Mouse (Mus musculus) forebrain, embryonic 13.5 days (tissue): Measurements from ENCODE around the gene Phf19. TPM values are rescaled to one million over a fixed set of nuclear protein-coding genes. Genes with fewer than 3 reads are reported as not detected.

Experiments used
- ATAC-seq: fragments of 200-750 bp; cut with Nextera tagmentation; 2 replicates; pipeline ENCODE4 v1.8.0; 2017
- H3K27ac ChIP-seq: fragments of 300-500 bp; sonication (generic); 2 replicates; pipeline ENCODE4 v1.5.1; 2015; ENCODE audit warnings: inconsistent platforms, mild to moderate bottlenecking, moderate library complexity
- H3K27me3 ChIP-seq: fragments of 300-500 bp; sonication (generic); 2 replicates; pipeline ENCODE4 v1.6.1; 2015; ENCODE audit warnings: mild to moderate bottlenecking, inconsistent platforms
- H3K36me3 ChIP-seq: fragments of 300-500 bp; sonication (generic); 2 replicates; pipeline ENCODE4 v1.6.1; 2015; ENCODE audit warnings: mild to moderate bottlenecking, inconsistent platforms; ENCODE audit not compliant: poor library complexity, severe bottlenecking
- H3K4me1 ChIP-seq: fragments of 300-500 bp; sonication (generic); 2 replicates; pipeline ENCODE4 v1.6.1; 2015; ENCODE audit warnings: inconsistent platforms
- H3K4me2 ChIP-seq: fragments of 300-500 bp; sonication (generic); 2 replicates; pipeline ENCODE4 v1.6.1; 2015; ENCODE audit warnings: inconsistent platforms, mild to moderate bottlenecking, moderate library complexity
- H3K4me3 ChIP-seq: fragments of 300-500 bp; sonication (generic); 2 replicates; pipeline ENCODE4 v1.5.1; 2015; ENCODE audit warnings: mild to moderate bottlenecking, inconsistent platforms
- H3K9ac ChIP-seq: fragments of 300-500 bp; sonication (generic); 2 replicates; pipeline ENCODE4 v1.6.1; 2015; ENCODE audit warnings: mild to moderate bottlenecking, inconsistent platforms
- H3K9me3 ChIP-seq: fragments of 300-500 bp; sonication (generic); replicated peaks from 2 replicates; pipeline ENCODE4 v1.6.1; 2016; ENCODE audit warnings: inconsistent platforms
- WGBS: fragments of 180-500 bp; shearing (Covaris S2); methylation state at CpG from one replicate; pipeline ENCODE4 v1.1.7; 2015; 5-methylcytosine and 5-hydroxymethylcytosine counted together
- polyA plus RNA-seq: library from polyadenylated mRNA; unstranded; fragments of >200 nt; fragmentation: Nextera tagmentation; extraction: Ambion mirVana; gene quantifications from 2 replicates; pipeline ENCODE4 v1.2.1, GENCODE M21; 2015

Gene Phf19
- polyA plus RNA-seq, 1 experiment from 2014 or later: 4.5 TPM

GRCm38 (mm10) chr2:34882757-34883156, 31.1 kb downstream of the Phf19 start:
- Histone ChIP-seq H3K4me1 (no peaks in the 10 kb centered on the region), H3K27me3 (peaks cover 23% of the 10 kb centered on the region), H3K9me3 (no peaks in the 10 kb centered on the region), H3K4me3 (no peak overlapping the region), H3K36me3 (no peaks in the 10 kb centered on the region), H3K9ac (no peak overlapping the region), H3K4me2 (no peak overlapping the region), H3K27ac (no peak overlapping the region)
- WGBS: 94% methylated on average over 2 of the region's 2 CpGs
- ATAC-seq: no peak

- no peak overlapping the region for H3K4me2 ChIP-seq
- WGBS: 90% methylated on average over 10 of the region's 10 CpGs
- H3K27ac ChIP-seq: no peak overlapping the region
- peaks cover 42% of the 10 kb centered on the region for H3K27me3 ChIP-seq
- no peak overlapping the region for H3K9ac ChIP-seq
- no peaks in the 10 kb centered on the region for H3K4me1 ChIP-seq
- H3K36me3 ChIP-seq: no peaks in the 10 kb centered on the region
- H3K4me3 ChIP-seq: no peak overlapping the region
- no peaks in the 10 kb centered on the region for H3K9me3 ChIP-seq
- no peak for ATAC-seq
Measured at GRCm38 (mm10) chr2:34880054-34880453, 33.8 kb downstream of the Phf19 start.

DNA sequence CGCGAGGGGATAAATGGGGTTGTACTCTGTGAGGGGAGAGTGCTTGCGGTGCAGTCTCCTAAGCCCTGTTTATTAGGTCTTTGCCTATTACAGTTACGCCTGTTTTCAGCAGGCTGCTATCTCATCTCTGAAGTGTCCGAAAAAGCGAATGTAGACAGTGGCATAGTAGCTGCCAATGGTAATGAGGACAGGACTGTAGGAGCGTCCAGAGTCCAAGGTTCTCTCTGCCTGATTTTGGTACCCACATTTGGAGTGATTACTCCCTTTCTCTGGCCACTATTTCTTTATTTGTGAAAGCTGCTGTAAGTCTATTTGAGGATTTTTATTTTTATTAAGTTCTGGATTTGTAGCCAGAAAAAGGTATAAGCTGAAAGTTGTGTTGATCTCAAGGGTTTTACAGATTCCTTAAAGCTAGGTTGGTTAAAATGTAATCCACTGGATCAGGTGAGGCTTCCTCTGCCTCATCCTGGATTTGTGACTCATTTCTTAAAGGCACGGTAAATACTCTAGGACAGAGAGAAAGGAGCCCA, 38.9 kb downstream of the Phf19 start, which contains the start of gene Psmd5:
Gene Psmd5, minus strand, starts transcription at position 153 of the 530 bp plus-strand sequence.
- peaks cover 48% of the 10 kb centered on the region for H3K27me3 ChIP-seq
- H3K27ac ChIP-seq: no peak within 1 kb of the TSS
- H3K4me1 ChIP-seq: peaks cover 13% of the 10 kb centered on the region
- peak within 1 kb of the TSS; percentile 50 for H3K9ac ChIP-seq
- H3K4me3 ChIP-seq: peak within 1 kb of the TSS; percentile 10
- ATAC-seq: no peak
- whole genome bisulfite sequencing: 12% methylated on average over 8 of the region's 8 CpGs
- H3K4me2 ChIP-seq: peak within 1 kb of the TSS; percentile 33
- H3K36me3 ChIP-seq: no peaks in the 10 kb centered on the region
- H3K9me3 ChIP-seq: no peaks in the 10 kb centered on the region

GRCm38 (mm10) chr2:34874271-34874670, 39.6 kb downstream of the Phf19 start, which contains the start of gene Cutal:
TSS of gene Cutal (plus strand) at chr2:34874396.
- H3K9me3 ChIP-seq: no peaks in the 10 kb centered on the region
- ATAC-seq: no peak
- no peaks in the 10 kb centered on the region for H3K36me3 ChIP-seq
- peaks cover 48% of the 10 kb centered on the region for H3K27me3 ChIP-seq
- H3K27ac ChIP-seq: no peak within 1 kb of the TSS
- H3K9ac ChIP-seq: peak within 1 kb of the TSS; percentile 50
- H3K4me3 ChIP-seq: peak within 1 kb of the TSS; percentile 10
- peaks cover 19% of the 10 kb centered on the region for H3K4me1 ChIP-seq
- WGBS: 4% methylated on average over 14 of the region's 14 CpGs
- H3K4me2 ChIP-seq: peak within 1 kb of the TSS; percentile 33

DNA sequence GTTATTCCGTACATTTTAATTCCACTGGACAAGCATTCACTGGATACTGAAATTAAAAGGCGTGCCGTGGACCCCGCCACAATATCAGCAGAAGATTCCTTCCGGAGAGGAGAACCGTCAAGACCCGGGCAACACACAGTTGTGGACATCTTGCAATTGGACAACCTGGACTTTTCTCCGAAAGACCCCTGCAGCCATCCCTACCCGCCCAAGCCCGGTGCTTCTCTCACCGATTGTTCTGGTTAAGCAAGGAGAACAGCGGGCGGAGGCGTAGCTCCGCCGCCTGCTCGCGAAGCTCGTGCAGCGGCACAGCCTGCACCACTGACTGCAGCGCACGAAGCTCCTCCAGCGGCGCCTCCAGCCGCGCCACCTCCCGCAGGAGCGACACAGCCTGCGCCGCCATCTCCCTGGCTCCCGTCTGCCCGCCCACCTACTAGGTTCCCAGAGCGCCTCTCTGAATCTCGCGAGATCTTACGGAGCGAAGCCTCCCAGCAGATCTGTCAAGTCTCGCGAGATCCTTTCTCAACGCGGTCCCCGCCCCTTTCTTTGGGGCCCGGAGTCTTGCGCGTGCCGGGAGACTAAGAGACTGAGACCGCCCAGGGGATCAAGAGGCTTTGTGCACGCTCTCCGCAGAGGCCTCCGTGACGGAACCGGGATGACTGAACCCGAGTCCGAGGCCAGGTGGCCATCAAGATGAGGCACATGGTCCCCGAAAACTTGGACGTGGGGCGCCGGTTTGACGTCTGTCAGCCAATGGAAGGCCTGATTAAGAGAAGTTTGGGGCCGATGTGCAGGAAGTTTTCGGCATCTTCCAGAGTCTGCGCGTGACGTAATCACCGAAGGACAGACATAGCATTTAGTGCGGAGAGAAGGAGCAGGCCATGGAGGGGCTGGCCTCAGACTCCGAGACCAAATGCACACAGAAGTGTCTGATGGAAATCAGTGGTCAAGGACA, 43.0 kb downstream of the Phf19 start:
- Histone ChIP-seq H3K4me3 (peak overlapping the region; percentile 89), H3K4me2 (peak overlapping the region; percentile 76), H3K36me3 (peaks cover 8% of the 10 kb centered on the region; the same call in 1 of the 2 replicates), H3K9ac (peak overlapping the region; percentile 91), H3K27me3 (peaks cover 26% of the 10 kb centered on the region), H3K27ac (peak overlapping the region; percentile 92), H3K9me3 (no peaks in the 10 kb centered on the region), H3K4me1 (peaks cover 38% of the 10 kb centered on the region)
- under 1% methylated on average over 66 of the region's 67 CpGs for WGBS
- ATAC-seq: peak; percentile 99

DNA sequence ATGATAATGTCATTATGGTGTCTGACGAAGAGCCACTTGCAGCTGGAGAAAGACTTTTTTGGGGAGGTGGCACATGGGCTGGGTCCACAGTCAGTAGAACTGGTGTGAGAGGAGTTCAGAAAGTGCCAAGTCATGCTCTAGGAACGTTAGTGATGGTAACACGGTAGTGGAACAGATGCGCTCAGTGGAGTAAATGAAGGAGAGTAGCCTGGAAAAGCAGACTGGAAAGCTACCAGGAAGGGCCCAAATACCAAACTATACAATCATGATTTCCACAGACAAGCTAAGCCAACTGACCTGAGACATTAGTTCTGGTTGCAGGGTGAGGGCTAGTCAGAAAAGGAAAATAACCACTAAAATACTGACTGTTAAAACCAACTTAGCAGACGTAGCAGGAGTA, 44.1 kb downstream of the Phf19 start:
- Histone ChIP-seq H3K27me3 (peaks cover 20% of the 10 kb centered on the region), H3K9me3 (no peaks in the 10 kb centered on the region), H3K4me3 (peak overlapping the region; percentile 89), H3K27ac (no peak overlapping the region), H3K9ac (peak overlapping the region; percentile 66), H3K4me2 (peak overlapping the region; percentile 76), H3K36me3 (peaks cover 19% of the 10 kb centered on the region), H3K4me1 (peaks cover 38% of the 10 kb centered on the region)
- no peak for ATAC-seq
- 44% methylated on average over 5 of the region's 5 CpGs for WGBS

GRCm38 (mm10) chr2:34857728-34858127, 56.1 kb downstream of the Phf19 start:
- ATAC-seq: no peak
- WGBS: 89% methylated on average over 8 of the region's 8 CpGs
- H3K36me3 ChIP-seq: peaks cover 90% of the 10 kb centered on the region

GRCm38 (mm10) chr2:34855265-34855664, 58.6 kb downstream of the Phf19 start:
- H3K9me3 ChIP-seq: no peaks in the 10 kb centered on the region
- no peaks in the 10 kb centered on the region for H3K27me3 ChIP-seq
- no peak overlapping the region for H3K4me3 ChIP-seq
- H3K9ac ChIP-seq: no peak overlapping the region
- no peak overlapping the region for H3K4me2 ChIP-seq
- 97% methylated on average over 4 of the region's 4 CpGs for WGBS
- no peaks in the 10 kb centered on the region for H3K4me1 ChIP-seq
- H3K27ac ChIP-seq: no peak overlapping the region
- ATAC-seq: no peak
- H3K36me3 ChIP-seq: peaks cover 92% of the 10 kb centered on the region

More at GRCm38 (mm10) chr2:34857728-34858127, 56.1 kb downstream of the Phf19 start:
- H3K4me3 ChIP-seq: no peak overlapping the region
- no peaks in the 10 kb centered on the region for H3K4me1 ChIP-seq
- no peak overlapping the region for H3K9ac ChIP-seq
- no peak overlapping the region for H3K27ac ChIP-seq
- no peak overlapping the region for H3K4me2 ChIP-seq
- H3K27me3 ChIP-seq: no peaks in the 10 kb centered on the region
- no peaks in the 10 kb centered on the region for H3K9me3 ChIP-seq

DNA sequence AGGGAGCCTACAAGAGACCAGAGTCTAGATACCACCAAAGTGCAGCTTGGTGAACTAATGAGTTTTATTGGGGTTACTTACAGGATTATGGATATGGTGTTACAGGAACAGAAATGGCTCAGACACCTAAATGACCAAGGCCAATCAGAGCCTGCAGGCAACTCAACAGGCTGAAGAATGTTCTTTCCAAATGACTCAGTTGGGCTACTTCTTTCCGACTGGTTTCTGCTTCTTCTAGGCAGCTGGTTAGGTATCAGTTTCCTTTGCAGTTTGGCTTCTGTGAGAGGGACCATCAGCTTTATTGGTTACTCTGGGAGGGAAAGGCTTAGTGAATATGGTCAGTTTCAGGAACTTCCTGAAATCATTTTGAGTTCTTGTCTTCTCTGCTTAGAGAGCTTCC, 66.1 kb downstream of the Phf19 start:
- Histone ChIP-seq H3K4me2 (no peak overlapping the region), H3K27me3 (no peaks in the 10 kb centered on the region), H3K9me3 (no peaks in the 10 kb centered on the region), H3K4me3 (no peak overlapping the region), H3K4me1 (no peaks in the 10 kb centered on the region), H3K27ac (no peak overlapping the region), H3K36me3 (peaks cover 31% of the 10 kb centered on the region), H3K9ac (no peak overlapping the region)
- WGBS: 94% methylated on average over 1 of the region's 1 CpGs
- no peak for ATAC-seq

Other genes starting within 250 kb of the Phf19 start
- 112 and 123 TPM in 2 replicates for gene Gapvd1, start 158.8 kb downstream of the Phf19 start, polyA plus RNA-seq
- gene Hspa5, start 142.1 kb downstream of the Phf19 start, polyA plus RNA-seq: 424 and 446 TPM in 2 replicates
- 27.2 and 29.8 TPM in 2 replicates for gene Rabepk, start 114.1 kb downstream of the Phf19 start, polyA plus RNA-seq
- gene Fbxw2, start 87.7 kb downstream of the Phf19 start, polyA plus RNA-seq: 86.8 and 103 TPM in 2 replicates
- 0.10 TPM in 1 of 2 replicates, not detected in the other for gene Gm34653, start 81.0 kb downstream of the Phf19 start, polyA plus RNA-seq
- gene Cutal, start 39.6 kb downstream of the Phf19 start, polyA plus RNA-seq: 0.08 TPM in 1 of 2 replicates, not detected in the other
- 101 and 109 TPM in 2 replicates for gene Psmd5, start 39.1 kb downstream of the Phf19 start, polyA plus RNA-seq
- 0.13 and 0.34 TPM in 2 replicates for gene Traf1, start 47.7 kb upstream of the Phf19 start, polyA plus RNA-seq
- gene Hc, start 147.4 kb upstream of the Phf19 start, polyA plus RNA-seq: 0.35 and 0.36 TPM in 2 replicates
- 0.18 and 0.34 TPM in 2 replicates for gene AI182371, start 187.5 kb upstream of the Phf19 start, polyA plus RNA-seq
- gene Cntrl, start 195.5 kb upstream of the Phf19 start, polyA plus RNA-seq: 27.8 and 30.2 TPM in 2 replicates